Mouse (Mus musculus): ENCODE results near the gene Kcnk6.

- TF ChIP-seq CTCF (IDR thresholded peaks at IDR 0.05; ENCODE audit: low read depth) (no peak), EP300 (IDR thresholded peaks at IDR 0.05; ENCODE audit: low read depth) (no peak)
These were observed 4.1 kb downstream of the Kcnk6 start for GRCm38 (mm10) chr7:29228202-29228601.

All from liver, postnatal 0 days (tissue).